Mouse (Mus musculus): Measurements from ENCODE around the gene Traf2.
"Not testable (repeated sequence)": the region's sequence is repeated elsewhere in the genome, so short reads cannot be mapped to it uniquely, and the experiment has no call there.

Traf2 gene

DNA sequence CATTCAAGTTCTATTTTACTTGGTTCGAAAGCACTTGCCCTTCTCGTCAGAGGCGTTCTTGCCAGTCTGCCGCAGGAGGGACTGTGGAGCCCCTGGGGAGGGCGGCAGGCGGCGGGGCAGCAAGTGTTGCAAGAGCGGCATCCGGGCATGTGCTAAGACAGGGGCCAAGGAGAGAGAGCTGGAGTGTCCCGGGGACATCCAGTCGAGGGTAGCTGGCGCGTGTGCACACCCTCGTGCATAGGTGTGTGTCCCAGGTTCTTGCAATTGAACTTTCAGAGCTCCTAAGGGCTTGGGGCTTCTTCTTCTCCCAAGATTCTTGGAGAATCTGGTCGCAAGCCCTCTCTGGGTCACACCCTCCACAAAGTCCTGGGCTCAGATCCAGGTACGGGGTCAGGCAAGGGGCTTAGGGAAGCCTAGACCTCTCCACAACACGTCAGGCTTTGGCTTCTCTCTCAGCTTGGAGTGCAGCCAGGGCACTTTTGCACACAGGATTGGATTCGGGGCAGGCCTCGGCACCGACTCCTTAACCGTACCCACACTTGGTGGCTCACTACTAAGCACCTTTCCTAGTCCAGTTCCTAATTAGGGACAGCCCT is 28.8 kb upstream of the Traf2 start:
- peak; percentile 77 to 81 for DNase-seq

DNA sequence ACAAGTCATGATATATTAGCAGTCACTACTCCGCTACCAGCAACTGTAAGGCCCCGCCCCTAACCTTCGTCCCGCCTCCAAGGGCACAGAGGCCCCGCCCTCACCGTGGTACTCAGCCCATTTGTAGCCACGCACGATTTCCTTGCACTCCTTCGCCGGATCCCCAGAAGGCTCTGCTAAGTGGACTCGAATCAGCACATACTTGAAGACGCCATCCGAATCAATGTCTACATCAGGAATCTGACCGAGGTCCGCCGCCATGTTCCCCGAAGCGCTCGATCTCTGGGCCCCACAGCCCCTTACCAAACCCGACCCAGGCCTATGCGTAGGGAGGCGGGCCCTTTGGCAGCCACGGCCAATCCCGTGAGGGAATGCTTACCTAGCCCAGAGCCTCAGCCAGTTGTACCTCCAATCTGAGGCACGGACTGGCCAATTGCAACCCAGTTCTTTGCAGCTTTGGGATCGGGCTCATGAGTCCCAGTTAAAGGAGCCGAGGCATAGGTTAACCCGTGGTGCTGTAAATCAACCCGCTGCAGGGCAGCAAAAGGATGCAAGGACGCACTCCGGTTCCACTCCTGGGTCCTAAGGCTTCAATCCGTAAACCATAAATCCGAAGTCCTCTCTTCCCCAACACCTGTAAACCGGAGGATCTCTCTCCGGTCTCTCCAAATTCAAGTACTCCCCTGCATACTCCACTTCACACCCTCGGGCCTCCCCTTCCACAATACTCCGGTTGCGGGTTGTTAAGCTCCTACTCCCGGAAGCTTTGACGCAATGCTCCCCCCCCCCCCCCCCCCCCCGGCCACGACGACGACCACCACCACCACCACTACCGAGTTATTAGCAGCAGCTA is 28.1 kb upstream of the Traf2 start, which contains the start of the genes Mamdc4 and Phpt1:
Mamdc4 (minus strand) TSS at position 267 of the 853 bp plus-strand sequence.
Phpt1 (minus strand) TSS at position 646 of the 853 bp plus-strand sequence.
- peak; percentile 96 to 98 for DNase-seq

DNA sequence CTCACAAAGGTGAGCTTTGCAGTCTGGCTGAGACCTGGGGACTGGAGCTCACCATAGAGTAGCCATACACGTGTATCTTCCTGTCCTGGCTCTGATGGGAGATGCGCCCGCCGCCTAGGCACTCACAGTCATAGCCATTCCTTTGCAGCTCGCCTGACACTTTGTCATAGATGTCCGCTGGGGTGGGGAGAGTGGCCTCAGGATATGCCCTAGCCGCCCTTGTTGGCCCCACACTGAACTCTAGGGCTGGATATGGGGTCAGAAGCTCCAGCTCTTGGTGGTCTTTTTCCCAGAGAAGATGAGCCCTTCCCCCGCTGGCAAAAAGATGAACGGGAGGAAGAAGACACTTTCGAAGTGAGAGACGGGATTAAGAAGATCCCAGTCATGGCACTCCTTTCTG is 27.4 kb upstream of the Traf2 start:
- peak in 1 of 2 experiments; percentile 34 for DNase-seq

DNA sequence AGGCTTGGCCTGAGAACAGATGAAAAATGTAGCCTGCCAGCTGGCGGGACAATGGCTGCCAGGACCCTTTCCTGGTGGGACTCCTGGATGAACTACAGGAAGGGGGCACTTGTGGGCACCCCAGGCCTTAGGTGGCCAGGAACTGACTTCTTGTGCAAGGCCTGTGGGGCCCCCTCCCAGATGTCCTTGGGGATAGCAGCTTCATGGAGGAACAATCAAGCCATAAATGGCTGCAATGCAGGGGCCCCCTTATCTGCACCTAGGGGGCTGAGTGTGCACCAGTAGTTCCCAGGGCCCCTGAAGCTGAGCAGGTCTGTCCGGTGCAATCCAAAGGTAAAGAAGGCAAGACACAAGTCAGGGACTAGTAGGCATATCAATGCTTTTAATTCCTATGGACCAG is 26.3 kb upstream of the Traf2 start:
- peak in 1 of 2 experiments; percentile 30 for DNase-seq

DNA sequence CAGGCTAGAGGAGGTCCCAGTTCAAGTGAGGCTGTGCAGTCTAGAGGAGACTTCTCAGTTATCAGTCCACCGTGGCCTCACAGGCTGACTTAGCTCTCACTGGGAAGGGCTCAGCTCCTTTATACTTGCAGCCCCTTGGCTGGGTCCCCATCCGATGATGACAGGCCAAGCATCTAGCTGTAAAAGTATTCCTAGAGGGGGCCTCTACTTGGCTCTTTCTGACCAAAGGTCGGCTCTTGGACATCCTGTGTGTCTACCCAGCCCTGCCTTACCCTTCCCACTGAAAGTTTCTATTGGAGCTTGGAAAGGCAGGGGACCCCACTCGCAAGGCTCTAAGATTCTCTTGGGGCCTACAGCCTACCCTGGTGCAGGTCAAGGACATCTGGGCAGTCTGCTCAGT is 24.5 kb upstream of the Traf2 start:
- DNase-seq, result peak in 1 of 2 experiments; percentile 4

DNA sequence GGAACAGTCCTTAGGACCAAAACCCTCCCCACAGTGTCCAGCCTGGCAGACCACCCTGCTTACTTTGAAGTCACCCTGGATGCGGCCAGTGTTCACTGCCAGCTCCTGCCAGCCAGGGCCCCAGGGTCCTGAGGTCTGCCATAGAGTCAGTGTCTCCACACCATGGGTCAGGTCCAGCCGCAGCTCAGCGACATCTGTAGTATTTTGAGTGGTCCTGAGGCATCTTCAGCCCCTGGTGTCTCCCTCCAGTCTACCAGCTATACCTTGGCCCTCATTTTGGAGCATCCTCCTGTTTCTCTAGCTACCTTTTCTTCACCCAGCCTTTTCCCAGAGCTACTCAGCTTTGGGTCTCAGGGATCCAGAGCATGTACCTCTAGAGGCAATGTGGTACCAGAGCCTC is 22.6 kb upstream of the Traf2 start:
- DNase-seq, result peak in 1 of 2 experiments; percentile 11

DNA sequence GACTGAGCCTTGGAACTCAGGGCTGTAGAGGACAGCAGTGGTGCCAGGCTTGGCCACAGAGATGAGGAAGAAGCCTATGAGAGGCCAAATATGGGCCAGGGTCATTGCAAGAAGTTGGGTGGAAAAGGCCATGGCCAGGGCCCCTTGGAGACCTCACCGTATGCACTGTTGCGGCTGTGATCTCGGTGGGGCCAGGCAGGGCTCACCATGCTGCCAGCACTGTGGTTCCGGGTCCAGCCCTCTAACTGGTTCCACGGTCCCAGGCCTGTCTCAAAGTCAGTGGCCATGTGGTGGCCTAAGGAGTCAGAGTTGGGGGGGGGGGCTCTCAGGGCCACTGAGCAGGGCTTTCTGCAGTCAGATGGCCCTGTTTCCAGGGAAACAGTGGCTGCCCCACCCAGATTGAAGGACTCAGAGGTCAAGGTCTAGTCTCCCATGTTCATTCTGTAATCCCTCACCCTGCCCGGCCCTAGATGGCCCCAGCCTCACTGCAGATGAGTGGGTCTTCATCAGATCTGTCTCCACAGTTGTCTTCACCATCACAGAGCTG is 21.8 kb upstream of the Traf2 start:
- peak in 1 of 2 experiments; percentile 8 for DNase-seq

DNA sequence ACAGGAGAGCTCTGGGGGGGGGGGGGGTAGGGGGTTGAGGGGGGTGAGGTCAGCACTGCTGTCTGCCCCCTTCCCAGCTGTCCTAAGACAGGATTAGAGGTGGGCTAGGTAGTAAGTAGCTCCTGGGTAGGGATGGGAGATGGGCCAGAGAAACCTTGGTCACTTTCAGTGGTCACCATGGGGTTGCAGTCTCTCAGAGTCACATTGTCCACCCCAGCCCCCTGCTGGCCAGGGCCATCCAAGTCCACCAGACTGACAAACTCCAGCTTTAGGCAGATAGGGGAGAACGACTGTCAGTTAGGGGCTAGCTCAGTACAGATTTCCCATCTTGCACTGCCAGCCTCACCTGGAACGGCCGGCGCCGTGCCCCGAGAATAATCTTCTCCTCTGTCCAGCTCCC is 19.8 kb upstream of the Traf2 start:
- DNase-seq, result peak in 1 of 2 experiments; percentile 31

DNA sequence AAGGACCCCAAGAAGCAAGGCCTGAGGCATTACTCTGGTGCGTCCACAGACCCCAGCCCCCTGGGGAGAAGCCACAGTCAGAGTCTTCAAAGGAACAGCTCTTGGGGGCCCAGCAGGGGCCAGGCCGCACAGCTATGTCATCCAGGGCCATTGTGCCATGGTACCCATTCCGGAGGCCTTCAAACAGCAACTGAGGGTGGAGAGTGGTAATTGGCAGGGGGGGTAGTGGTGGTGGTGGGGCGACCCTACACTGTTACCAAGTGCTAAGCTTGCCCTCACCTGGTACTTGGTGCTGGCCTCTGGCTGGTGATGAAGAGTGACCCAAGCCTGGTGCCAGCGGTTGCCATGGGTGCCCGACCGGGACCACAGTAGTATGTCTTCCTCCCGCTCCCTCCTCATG is 19.0 kb upstream of the Traf2 start:
- DNase-seq, result no peak

DNA sequence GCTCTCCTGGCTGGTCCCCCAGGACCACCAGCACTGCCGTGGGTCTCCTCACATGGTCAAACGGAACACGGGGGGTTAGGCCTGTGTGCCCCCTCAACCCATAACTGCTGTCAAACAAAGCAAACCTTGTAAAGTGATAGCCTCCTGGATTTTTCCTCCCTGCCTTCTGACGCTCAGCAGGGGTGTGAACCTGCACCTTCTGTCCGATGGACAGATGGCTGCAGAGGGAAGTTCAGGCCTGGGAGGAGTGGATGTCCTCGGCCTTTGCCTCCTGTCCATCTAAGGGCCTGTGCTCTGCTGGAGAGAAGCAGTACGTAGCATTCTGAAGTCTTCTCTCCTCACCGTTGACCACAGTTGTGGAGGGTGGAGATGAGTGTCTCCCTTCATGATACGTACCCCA is 15.2 kb upstream of the Traf2 start:
- DNase-seq, result peak; percentile 60 to 65

DNA sequence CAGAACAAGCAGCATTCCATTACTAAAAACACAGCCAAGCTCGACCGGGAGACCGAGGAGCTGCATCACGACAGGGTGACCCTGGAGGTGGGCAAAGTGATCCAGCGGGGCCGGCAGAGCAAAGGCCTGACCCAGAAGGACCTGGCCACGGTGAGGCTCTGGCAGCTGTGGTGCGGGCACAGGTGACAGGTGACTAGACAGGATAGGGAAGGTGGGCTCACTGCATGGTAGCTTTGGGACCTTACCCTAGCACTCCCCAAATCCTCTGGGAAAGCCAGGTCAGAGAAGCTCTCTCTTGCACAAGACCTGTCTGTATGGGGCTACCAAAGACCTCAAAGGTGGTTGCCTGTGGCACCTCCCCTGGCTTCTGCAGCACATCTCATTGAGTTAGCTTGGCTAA is 13.8 kb upstream of the Traf2 start:
- DNase-seq, result peak in 1 of 2 experiments; percentile 3

DNA sequence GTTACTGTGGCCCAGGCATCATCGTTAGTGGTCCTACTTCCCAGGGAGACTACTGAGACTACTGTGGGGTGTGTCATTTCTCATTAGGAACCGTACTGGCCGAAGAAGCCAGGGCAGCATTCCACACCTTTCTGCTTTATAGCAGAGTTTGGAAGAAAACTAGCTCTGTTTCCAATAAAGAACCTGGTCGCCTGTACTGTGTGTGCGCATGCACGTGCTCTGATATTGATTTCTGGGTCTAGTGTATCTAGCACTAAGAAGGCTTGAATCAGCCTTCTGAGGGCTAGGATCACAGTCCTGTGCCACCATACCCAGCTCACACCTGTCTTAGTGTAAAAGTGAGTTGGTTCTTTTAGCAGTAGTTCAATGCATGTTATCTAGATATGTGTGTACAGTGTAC is 12.0 kb upstream of the Traf2 start:
- DNase-seq, result peak in 1 of 2 experiments; percentile 6

DNA sequence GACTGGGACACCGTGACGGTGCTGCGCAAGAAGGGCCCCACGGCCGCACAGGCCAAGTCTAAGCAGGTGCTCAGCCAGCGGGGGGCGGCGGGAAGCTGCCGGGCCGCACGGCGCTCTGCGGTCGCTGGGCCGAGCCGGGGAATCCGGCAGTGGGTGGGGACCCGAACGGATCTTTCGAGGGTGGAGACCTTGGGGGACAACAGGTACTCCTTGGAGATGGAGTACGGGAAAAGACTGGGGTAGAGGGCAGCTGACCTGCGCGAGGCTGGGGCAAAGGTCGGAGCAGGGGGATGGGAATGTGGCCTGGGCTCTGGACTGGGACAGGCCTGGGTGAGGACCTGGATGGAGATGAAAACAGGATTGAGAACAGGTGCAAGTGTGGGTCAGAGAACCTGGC is 11.2 kb upstream of the Traf2 start:
- DNase-seq, result no peak

DNA sequence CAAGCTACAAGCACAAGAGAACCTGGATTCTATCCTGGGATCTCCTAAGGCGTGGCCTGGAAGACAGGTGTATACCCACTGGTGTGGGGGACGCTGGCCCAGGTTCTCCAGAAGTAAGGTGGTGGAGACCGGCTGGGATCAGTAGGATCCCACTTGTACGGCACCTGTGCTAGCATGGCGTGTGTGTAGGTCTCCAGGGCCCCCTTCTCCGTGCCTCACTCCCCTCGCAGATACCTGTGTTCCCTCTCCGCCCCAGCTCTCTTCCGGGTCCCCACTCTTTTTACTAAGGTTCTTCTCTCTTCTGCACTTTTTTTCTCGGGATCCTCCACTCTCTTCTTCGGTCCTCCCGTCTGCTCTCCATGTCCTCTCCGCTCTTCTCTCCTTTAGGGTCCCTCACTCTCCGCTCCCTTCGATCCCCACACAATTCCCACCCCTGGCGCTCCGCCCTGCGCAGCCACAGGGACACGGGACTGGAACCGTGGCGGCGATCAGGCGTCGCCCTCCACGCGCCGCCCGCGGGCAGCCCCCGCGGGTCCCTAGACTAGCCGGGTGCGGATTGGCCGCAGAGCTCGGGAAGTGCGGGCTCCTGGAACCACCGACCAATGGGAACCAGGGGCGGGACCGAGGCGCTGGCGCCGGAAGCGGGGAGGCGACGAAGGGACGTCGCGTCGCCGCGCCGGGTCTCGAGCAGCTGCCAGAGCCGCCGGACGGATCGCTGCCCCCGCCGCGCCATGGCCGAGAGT is 10.7 kb upstream of the Traf2 start, which contains the start of gene Edf1:
Edf1 (plus strand) TSS at position 627 of the 743 bp plus-strand sequence.
- DNase-seq, result peak; percentile 97 to 98

DNA sequence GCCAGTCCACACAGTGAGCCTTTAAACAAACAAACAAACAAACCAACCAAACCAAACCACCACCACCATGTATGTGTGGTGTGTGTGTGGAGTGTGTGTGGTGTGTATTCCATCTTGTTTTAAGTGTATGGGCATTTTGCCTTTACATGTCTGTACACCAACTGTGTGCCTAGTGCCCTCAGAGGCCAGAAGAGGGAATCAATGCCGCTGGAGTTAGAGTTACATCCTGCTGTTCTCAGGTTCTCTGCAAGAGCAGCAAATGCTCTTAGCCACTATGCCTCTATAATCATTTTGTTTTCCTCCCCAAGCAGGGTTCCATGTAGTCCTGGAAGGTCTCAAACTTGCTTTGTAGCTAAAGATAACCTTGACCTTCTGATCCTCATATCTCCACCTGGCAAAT is 9.6 kb upstream of the Traf2 start:
- no peak for DNase-seq

DNA sequence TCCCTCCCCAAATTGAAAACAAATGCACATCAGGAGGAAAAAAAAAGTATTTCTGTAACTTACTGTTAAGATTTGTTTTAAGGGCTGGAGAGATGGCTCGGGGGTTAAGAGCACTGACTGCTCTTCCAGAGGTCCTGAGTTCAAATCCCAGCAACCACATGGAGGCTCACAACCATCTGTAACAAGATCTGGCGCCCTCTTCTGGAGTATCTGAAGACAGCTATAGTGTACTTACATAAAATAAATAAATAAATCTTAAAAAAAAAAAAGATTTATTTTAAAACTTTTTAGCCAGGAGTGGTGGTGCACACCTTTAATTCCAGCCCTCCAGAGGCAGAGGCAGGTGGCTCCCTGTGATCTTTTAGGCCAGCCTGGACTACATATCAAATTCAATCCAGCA is 8.7 kb upstream of the Traf2 start:
- DNase-seq, result not testable (repeated sequence)

DNA sequence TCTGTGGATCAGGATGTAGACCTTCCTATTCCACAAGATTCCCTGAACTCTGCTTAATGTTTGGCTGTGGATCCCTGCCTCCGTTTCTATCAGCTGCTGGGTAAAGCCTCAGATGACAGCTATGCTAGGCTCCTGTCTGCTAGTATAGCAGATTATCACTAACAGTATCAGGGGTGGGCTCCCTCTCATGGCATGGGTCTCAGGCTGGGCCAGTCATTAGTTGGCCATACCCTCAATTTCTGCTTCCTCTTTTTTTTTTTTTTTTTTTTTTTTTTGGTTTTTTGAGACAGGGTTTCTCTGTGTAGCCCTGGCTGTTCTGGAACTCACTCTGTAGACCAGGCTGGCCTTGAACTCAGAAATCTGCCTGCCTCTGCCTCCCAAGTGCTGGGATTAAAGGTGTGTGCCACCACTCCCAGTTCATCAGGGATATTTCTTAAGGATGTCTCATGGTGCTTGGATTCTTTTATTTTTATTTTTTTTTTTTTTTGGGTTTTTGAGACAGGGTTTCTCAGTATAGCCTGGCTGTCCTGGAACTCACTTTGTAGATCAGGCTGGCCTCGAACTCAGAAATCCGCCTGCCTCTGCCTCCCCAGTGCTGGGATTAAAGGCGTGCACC is 6.5 kb upstream of the Traf2 start:
- DNase-seq, result not testable (repeated sequence)

DNA sequence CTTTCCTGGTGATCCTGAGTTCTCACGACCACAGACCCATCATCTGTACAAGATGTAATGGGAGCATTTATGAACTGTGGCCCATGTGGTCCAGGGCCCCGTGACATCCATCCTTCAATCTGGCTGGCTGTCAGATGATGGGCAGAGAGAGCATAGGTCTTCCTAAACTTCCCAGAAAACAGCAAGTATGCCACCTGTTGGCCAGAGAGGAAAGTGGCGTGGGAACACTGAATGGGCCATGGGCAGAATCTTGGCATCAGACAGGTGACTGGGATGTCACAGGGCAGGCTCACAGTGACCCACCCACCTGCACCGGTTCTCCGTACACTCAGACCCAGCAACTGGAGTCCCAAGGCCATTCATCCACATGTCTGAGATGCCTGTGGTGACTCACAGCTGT is 4.4 kb upstream of the Traf2 start:
- peak; percentile 78 to 83 for DNase-seq

DNA sequence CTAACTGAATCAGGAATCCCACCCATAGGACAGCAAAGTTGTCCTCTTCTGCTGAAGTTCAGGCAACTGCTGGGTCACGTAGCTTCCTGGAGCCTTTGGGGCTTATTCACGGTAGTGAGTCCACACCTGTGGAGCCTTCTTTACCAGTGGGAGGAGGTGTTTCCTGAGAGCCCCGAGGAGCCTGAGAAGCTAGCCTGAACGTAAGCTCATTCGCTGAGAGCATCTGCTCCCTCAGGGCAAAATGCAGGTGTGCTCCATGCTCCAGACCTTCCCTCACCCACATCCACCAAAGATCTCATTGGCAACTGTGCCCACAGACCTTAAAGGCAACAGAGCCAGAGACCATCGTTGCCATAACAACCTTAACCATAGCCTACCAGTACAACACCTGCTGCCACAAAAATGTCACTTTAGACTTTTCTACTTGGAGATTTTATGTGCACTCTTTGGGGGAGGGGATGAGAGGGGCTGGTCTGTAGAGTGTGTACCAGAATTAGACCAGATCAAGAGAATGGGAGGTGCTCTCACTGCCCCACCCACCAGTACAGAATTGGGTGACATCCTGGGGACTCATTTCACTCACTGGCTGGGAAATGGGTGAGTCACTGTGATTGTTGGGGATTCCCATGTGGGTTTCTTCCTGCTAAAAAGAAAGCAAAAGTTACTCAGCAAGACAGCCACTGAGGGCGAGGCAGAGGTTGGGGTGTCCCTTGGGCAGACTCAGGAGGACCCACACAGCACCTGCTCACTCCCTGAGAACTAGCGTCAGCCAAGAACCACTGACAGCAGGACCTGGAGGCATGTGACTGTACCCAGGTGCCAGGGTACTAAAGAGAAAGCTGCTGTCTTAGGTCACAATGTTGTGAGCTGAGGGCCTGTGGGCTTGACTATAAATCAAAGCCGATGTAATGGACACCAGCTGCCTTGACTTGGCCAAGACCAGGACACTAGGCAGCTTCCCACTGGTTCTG is 2.6 kb upstream of the Traf2 start:
- no peak for DNase-seq

DNA sequence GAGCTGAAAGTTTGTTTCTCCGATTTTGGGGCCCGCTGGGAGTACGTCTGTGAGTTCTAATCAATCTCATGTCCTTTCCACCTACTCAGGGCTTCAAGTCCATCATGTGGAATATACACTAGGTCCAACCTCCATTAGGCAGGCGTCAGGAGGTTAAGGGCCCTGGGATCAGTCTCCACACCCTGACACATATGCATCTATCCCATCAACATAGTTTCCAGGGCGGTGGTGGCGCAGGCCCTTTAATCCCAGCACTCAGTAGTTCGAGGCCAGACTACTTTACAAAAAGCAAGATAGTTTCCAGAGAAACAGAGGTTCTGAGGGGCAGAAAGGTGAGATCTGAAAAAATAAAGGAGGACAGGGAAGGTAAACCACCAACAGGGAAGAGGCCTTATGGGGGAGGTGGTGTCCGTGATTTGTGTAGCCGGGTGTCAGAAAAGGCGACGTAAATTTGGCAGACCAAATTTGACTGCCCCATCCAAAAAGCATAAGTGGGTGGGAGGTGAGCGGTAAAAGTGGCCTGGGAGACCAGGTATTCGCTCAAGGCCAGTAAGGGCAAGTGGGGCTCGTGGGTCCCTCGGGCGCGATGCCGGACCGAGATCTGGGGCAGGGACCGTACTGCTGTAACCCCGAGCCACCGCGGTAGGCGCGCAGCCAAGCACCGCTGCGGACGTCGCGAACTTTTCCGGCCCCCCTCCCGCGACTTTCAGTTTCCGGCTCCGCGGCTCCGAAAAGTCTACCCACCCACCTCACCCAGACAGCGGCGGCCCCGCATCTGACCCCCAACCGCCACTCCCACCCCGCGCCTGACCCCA is 537 bp downstream of the Traf2 start:
- DNase-seq, result peak in 1 of 2 experiments; percentile 15
